Mouse (Mus musculus) forebrain, embryonic 14.5 days (tissue): Measurements from ENCODE around the gene Srd5a3. TPM values are rescaled to one million over a fixed set of nuclear protein-coding genes. Genes with fewer than 3 reads are reported as not detected.

Experiments
- ATAC-seq: fragments of 200-750 bp; cut with Nextera tagmentation; 2 replicates; pipeline ENCODE4 v1.8.0; 2017; ENCODE audit warnings: mild to moderate bottlenecking, moderate library complexity
- DNase-seq: peaks from one replicate; pipeline ENCODE4 v3.0.0-alpha.2; 2015; ENCODE audit warnings: low spot score
- H3K27ac ChIP-seq: fragments of 300-500 bp; sonication (generic); 2 replicates; pipeline ENCODE4 v1.5.1; 2014; ENCODE audit warnings: low read depth, mild to moderate bottlenecking, control low read depth, low read length, moderate library complexity
- H3K27me3 ChIP-seq: fragments of 300-500 bp; sonication (generic); replicated peaks from 2 replicates; pipeline ENCODE4 v1.6.1; 2014; ENCODE audit warnings: low read length, control low read depth, mixed read lengths; ENCODE audit not compliant: control insufficient read depth, insufficient read depth
- H3K36me3 ChIP-seq: fragments of 300-500 bp; sonication (generic); 2 replicates; pipeline ENCODE4 v1.6.1; 2014; ENCODE audit warnings: low read length, control low read depth; ENCODE audit not compliant: control insufficient read depth, insufficient read depth
- H3K4me1 ChIP-seq: fragments of 300-500 bp; sonication (generic); 2 replicates; pipeline ENCODE4 v1.6.1; 2014; ENCODE audit warnings: antibody characterized with exemption, low read length, control low read depth; ENCODE audit not compliant: control insufficient read depth, insufficient read depth
- H3K4me2 ChIP-seq: fragments of 300-500 bp; sonication (generic); 2 replicates; pipeline ENCODE4 v1.6.1; 2014; ENCODE audit warnings: mild to moderate bottlenecking, control low read depth, low read length
- H3K4me3 ChIP-seq: fragments of 300-500 bp; sonication (generic); 2 replicates; pipeline ENCODE4 v1.5.1; 2014; ENCODE audit warnings: low read depth, low read length, control low read depth
- H3K9ac ChIP-seq: fragments of 300-500 bp; sonication (generic); 2 replicates; pipeline ENCODE4 v1.6.1; 2014; ENCODE audit warnings: mild to moderate bottlenecking, low read length, control low read depth, moderate library complexity
- H3K9me3 ChIP-seq: fragments of 300-500 bp; sonication (generic); replicated peaks from 2 replicates; pipeline ENCODE4 v1.6.1; 2016; ENCODE audit warnings: low read length, control low read depth, mixed read lengths; ENCODE audit not compliant: control insufficient read depth
- WGBS: fragments of 180-500 bp; shearing (Covaris S2); extraction: QIAGEN DNeasy Blood & Tissue Kit; methylation state at CpG from one replicate; pipeline ENCODE4 v1.1.7; 2014; 5-methylcytosine and 5-hydroxymethylcytosine counted together
- polyA plus RNA-seq: library from polyadenylated mRNA; unstranded; fragments of >200 nt; fragmentation: Nextera tagmentation; extraction: Ambion mirVana; gene quantifications from 2 replicates; pipeline ENCODE4 v1.2.1, GENCODE M21; 2014

Srd5a3 gene
- polyA plus RNA-seq, 1 experiment from 2014 or later = 13.5 TPM

GRCm38 (mm10) chr5:76161491-76161890 lies 21.4 kb downstream of the Srd5a3 start:
- no peak for ATAC-seq
- WGBS = 92% methylated on average over 6 of the region's 6 CpGs
- H3K4me3 ChIP-seq = no peak overlapping the region

GRCm38 (mm10) chr5:76162926-76163325 lies 22.9 kb downstream of the Srd5a3 start:
- Histone ChIP-seq H3K9me3 (no peaks in the 10 kb centered on the region), H3K9ac (no peak overlapping the region), H3K4me2 (no peak overlapping the region), H3K27ac (no peak overlapping the region), H3K27me3 (no peaks in the 10 kb centered on the region), H3K4me3 (no peak overlapping the region), H3K4me1 (no peaks in the 10 kb centered on the region), H3K36me3 (no peaks in the 10 kb centered on the region)
- ATAC-seq = no peak
- DNase-seq = no peak
- 93% methylated on average over 5 of the region's 5 CpGs for WGBS

More at GRCm38 (mm10) chr5:76161491-76161890, 21.4 kb downstream of the Srd5a3 start:
- Histone ChIP-seq H3K36me3 (no peaks in the 10 kb centered on the region), H3K27ac (no peak overlapping the region), H3K27me3 (no peaks in the 10 kb centered on the region), H3K4me2 (no peak overlapping the region), H3K9me3 (no peaks in the 10 kb centered on the region), H3K4me1 (no peaks in the 10 kb centered on the region), H3K9ac (no peak overlapping the region)
- no peak for DNase-seq

DNA sequence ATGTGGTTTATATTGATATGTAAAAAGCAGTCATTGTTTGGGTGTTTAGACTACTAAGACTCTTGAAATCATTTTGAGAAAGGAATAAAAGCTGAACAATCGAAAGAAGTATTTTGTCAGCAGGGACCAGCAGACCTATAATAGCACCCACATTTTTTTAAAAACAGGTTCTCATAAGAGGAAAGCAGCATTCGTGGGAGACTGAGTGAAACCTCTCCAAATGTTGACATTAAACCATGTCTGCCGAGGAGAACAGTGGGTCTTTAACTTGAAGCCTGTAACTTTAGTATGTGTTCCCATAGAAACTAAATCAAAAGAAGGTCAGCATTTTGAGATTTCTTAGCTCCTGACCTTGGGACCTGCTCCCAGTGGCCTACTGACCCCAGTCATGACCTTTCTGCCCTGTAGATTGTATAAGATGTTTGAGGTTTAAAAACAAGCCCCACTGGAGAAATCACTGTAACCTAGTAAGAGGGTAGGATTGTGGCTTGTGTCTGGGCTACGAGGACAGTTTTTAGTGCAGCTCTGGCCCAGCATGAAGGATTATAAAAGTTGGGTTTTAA lies 23.8 kb downstream of the Srd5a3 start:
- 57% methylated on average over 4 of the region's 4 CpGs for WGBS
- ATAC-seq (no peak), DNase-seq (no peak)
- H3K36me3 ChIP-seq = no peaks in the 10 kb centered on the region
- no peaks in the 10 kb centered on the region for H3K9me3 ChIP-seq
- H3K9ac ChIP-seq = no peak overlapping the region
- no peak overlapping the region for H3K4me2 ChIP-seq
- no peaks in the 10 kb centered on the region for H3K4me1 ChIP-seq
- no peaks in the 10 kb centered on the region for H3K27me3 ChIP-seq
- H3K4me3 ChIP-seq = no peak overlapping the region
- no peak overlapping the region for H3K27ac ChIP-seq

DNA sequence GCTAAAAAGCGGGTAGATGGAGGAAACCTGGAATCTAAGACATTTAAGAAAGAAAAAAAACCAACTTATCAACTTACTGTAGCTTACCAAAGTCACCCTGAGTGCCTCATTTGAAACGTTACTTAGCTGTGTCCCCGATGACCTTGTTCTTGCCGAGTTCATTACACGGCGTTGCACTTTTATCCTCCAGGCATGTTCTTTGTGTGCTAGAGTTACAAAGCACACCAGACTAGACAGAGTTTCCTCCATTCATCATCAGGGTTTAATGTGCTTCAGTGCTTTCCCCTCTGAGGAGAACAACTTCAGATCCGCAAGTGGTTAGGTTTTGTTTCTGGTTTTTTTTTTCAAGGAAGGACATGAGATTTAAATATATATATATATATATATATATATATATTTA lies 24.8 kb downstream of the Srd5a3 start:
- WGBS = 85% methylated on average over 7 of the region's 7 CpGs
- Histone ChIP-seq H3K9me3 (no peaks in the 10 kb centered on the region), H3K4me2 (no peak overlapping the region), H3K4me3 (no peak overlapping the region), H3K36me3 (no peaks in the 10 kb centered on the region), H3K27me3 (no peaks in the 10 kb centered on the region), H3K27ac (no peak overlapping the region), H3K4me1 (no peaks in the 10 kb centered on the region), H3K9ac (no peak overlapping the region)
- DNase-seq (no peak), ATAC-seq (no peak)

- Histone ChIP-seq H3K27me3 (no peaks in the 10 kb centered on the region), H3K4me2 (no peak overlapping the region), H3K36me3 (no peaks in the 10 kb centered on the region), H3K9ac (no peak overlapping the region), H3K9me3 (no peaks in the 10 kb centered on the region), H3K4me1 (no peaks in the 10 kb centered on the region), H3K27ac (no peak overlapping the region), H3K4me3 (no peak overlapping the region)
- WGBS = 77% methylated on average over 4 of the region's 4 CpGs
- DNase-seq (no peak), ATAC-seq (no peak)
Measured at GRCm38 (mm10) chr5:76170522-76170921, 30.5 kb downstream of the Srd5a3 start.

DNA sequence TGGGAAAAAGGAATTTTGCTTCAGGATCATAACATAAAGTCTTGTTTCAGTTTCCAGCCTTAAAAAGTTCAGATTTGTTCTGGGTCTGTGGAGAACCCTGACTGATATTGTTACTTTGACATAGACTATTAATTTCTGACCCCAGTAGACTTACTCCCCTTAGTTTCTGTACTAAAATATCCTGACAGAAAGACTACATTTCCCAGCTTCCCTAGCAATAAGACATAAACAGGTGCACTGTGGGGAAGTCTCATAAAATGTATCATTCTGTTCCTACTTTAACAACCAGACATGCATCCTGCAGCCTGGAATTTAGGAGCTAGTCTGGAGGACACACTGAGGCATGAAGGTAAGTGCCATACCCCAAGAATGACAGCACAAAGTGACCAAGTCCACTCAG lies 31.0 kb downstream of the Srd5a3 start:
- Histone ChIP-seq H3K4me3 (no peak overlapping the region), H3K9ac (no peak overlapping the region), H3K27me3 (no peaks in the 10 kb centered on the region), H3K36me3 (no peaks in the 10 kb centered on the region), H3K9me3 (no peaks in the 10 kb centered on the region), H3K4me1 (no peaks in the 10 kb centered on the region), H3K4me2 (no peak overlapping the region), H3K27ac (no peak overlapping the region)
- DNase-seq = no peak
- ATAC-seq = no peak

GRCm38 (mm10) chr5:76175051-76175450 lies 35.0 kb downstream of the Srd5a3 start:
- H3K9me3 ChIP-seq = no peaks in the 10 kb centered on the region
- no peaks in the 10 kb centered on the region for H3K4me1 ChIP-seq
- no peak overlapping the region for H3K27ac ChIP-seq
- ATAC-seq (no peak), DNase-seq (no peak)
- no peak overlapping the region for H3K4me3 ChIP-seq
- WGBS = 85% methylated on average over 4 of the region's 4 CpGs
- no peaks in the 10 kb centered on the region for H3K27me3 ChIP-seq
- H3K36me3 ChIP-seq = no peaks in the 10 kb centered on the region
- no peak overlapping the region for H3K4me2 ChIP-seq
- no peak overlapping the region for H3K9ac ChIP-seq

GRCm38 (mm10) chr5:76176411-76176810 lies 36.3 kb downstream of the Srd5a3 start:
- Histone ChIP-seq H3K4me1 (no peaks in the 10 kb centered on the region), H3K36me3 (no peaks in the 10 kb centered on the region), H3K9me3 (no peaks in the 10 kb centered on the region), H3K27ac (no peak overlapping the region), H3K4me3 (no peak overlapping the region), H3K4me2 (no peak overlapping the region), H3K27me3 (no peaks in the 10 kb centered on the region), H3K9ac (no peak overlapping the region)
- no peak for ATAC-seq
- 71% methylated on average over 3 of the region's 3 CpGs for WGBS
- no peak for DNase-seq

GRCm38 (mm10) chr5:76176841-76177240 lies 36.8 kb downstream of the Srd5a3 start:
- no peak overlapping the region for H3K4me2 ChIP-seq
- no peaks in the 10 kb centered on the region for H3K9me3 ChIP-seq
- no peak overlapping the region for H3K4me3 ChIP-seq
- H3K9ac ChIP-seq = no peak overlapping the region
- no peak overlapping the region for H3K27ac ChIP-seq
- DNase-seq = no peak
- H3K4me1 ChIP-seq = no peaks in the 10 kb centered on the region
- no peaks in the 10 kb centered on the region for H3K27me3 ChIP-seq
- ATAC-seq = no peak
- no peaks in the 10 kb centered on the region for H3K36me3 ChIP-seq
- WGBS = 82% methylated on average over 11 of the region's 11 CpGs
